Mouse (Mus musculus) liver, embryonic 14.5 days (tissue): Measurements from ENCODE around the gene Shbg.

Experiments
- CTCF ChIP-seq: IDR thresholded peaks from 2 replicates; pipeline ENCODE4 v1.5.1; 2016; ENCODE audit warnings: antibody characterized with exemption, low read depth, control low read depth
- EP300 ChIP-seq: IDR thresholded peaks from 2 replicates; pipeline ENCODE4 v1.6.1; 2016; ENCODE audit warnings: antibody characterized with exemption, low read depth

GRCm38 (mm10) chr11:69664841-69665240 is 47.1 kb upstream of the Shbg start:
- TF ChIP-seq CTCF = no peak
- TF ChIP-seq EP300 = no peak
